Mouse (Mus musculus): Measurements from ENCODE around the gene Ube2dnl1. TPM values are rescaled to one million over a fixed set of nuclear protein-coding genes. Genes with fewer than 3 reads are reported as not detected.

The Ube2dnl1 gene
- total RNA-seq (2021): not detected
- long read RNA-seq, experiment 1: 0 reads
- long read RNA-seq, experiment 2: 0 reads

- Histone ChIP-seq H3K4me3 (no peak within 1 kb of the TSS), H3K27ac (no peak within 1 kb of the TSS)
- TF ChIP-seq CTCF (IDR thresholded peaks at IDR 0.05): no peak
- intact Hi-C loops (cut with DNase I): no loop called here
- DNase-seq: no peak
Measured at GRCm38 (mm10) chrX:114904712-114905111, at the start of gene Ube2dnl1. TSS of gene Ube2dnl1 (plus strand) at chrX:114905012.

- Histone ChIP-seq H3K27ac (no peak overlapping the region), H3K4me3 (no peak overlapping the region)
- intact Hi-C loops (cut with DNase I): no loop called here
- DNase-seq: no peak
- no peak for TF ChIP-seq CTCF (IDR thresholded peaks at IDR 0.05)
Measured at GRCm38 (mm10) chrX:114895489-114895888, 9.3 kb upstream of the Ube2dnl1 start.

- no peak for DNase-seq
- H3K4me3 ChIP-seq: no peak overlapping the region
- no peak overlapping the region for H3K27ac ChIP-seq
- no peak for TF ChIP-seq CTCF (IDR thresholded peaks at IDR 0.05)
- intact Hi-C loops (cut with DNase I): no loop called here
Measured at GRCm38 (mm10) chrX:114897506-114897905, 7.3 kb upstream of the Ube2dnl1 start.

GRCm38 (mm10) chrX:114903391-114903790 lies 1.4 kb upstream of the Ube2dnl1 start:
- H3K4me3 ChIP-seq: no peak overlapping the region
- TF ChIP-seq CTCF (IDR thresholded peaks at IDR 0.05): no peak
- intact Hi-C loops (cut with DNase I): no loop called here
- H3K27ac ChIP-seq: no peak overlapping the region
- no peak for DNase-seq

GRCm38 (mm10) chrX:114907282-114907681 lies 2.5 kb downstream of the Ube2dnl1 start, which contains the start of gene Ube2dnl2:
TSS of gene Ube2dnl2 (plus strand) at chrX:114907582.
- no peak within 1 kb of the TSS for H3K4me3 ChIP-seq
- TF ChIP-seq CTCF (IDR thresholded peaks at IDR 0.05): no peak
- H3K27ac ChIP-seq: no peak within 1 kb of the TSS
- intact Hi-C loops (cut with DNase I): no loop called here
- DNase-seq: no peak

GRCm38 (mm10) chrX:114955066-114955465 lies 50.3 kb downstream of the Ube2dnl1 start:
- intact Hi-C loops (cut with DNase I): no loop called here
- no peak for TF ChIP-seq CTCF (IDR thresholded peaks at IDR 0.05)
- DNase-seq: no peak
- H3K4me3 ChIP-seq: no peak overlapping the region
- H3K27ac ChIP-seq: no peak overlapping the region

Other genes with a start within 250 kb of the Ube2dnl1 start
- gene Ube2dnl2, start 2.6 kb downstream of the Ube2dnl1 start, total RNA-seq (2021): not detected